Mouse (Mus musculus): ENCODE results near the gene Flywch1. TPM values are rescaled to one million over a fixed set of nuclear protein-coding genes. Genes with fewer than 3 reads are reported as not detected.

Gene Flywch1
- polyA plus RNA-seq, 1 experiment = 43.5 TPM

DNA sequence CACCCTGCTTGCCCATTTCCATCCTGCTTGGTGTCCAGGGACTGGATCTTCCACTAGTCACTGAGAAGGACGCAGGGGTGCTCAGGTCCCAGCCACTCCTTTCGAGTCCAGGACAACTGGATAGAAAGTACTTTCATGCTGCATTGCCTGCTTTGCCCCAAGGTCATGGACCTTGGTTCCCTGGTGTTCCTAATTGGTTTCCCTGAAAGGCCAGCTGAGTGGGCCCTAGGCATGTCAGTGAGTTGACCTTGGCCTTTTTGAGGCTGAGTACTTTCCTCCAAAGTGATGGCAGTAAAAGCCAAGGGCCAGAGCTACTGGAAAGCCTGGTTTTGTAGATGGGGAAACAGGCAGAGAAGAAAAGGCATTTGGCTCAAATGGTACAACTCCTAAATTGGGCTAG, 49.5 kb downstream of the Flywch1 start:
- Histone ChIP-seq H3K4me2 (ENCODE audit: low read depth) (no peak overlapping the region), H3ac (ENCODE audit: control insufficient read depth, insufficient read length) (no peak overlapping the region), H3K79me2 (ENCODE audit: control insufficient read depth, insufficient read depth) (no peaks in the 10 kb centered on the region), H3K4me3 (no peak overlapping the region), H3K27me3 (ENCODE audit: control insufficient read depth, insufficient read depth, insufficient read length) (no peaks in the 10 kb centered on the region), H3K36me3 (ENCODE audit: control insufficient read depth, insufficient read depth) (no peaks in the 10 kb centered on the region)
- TF ChIP-seq MYOD1 (IDR thresholded peaks at IDR 0.05; ENCODE audit: control insufficient read depth in 1 of 3, insufficient read length in 2 of 3, low read depth in 2 of 3) = no peak
- no peak for TF ChIP-seq SRF (IDR thresholded peaks at IDR 0.05; ENCODE audit: control insufficient read depth, insufficient read length, low read depth)
- TF ChIP-seq POLR2AphosphoS2 (IDR thresholded peaks at IDR 0.05; ENCODE audit: insufficient read length, low read depth) = no peak
- no peak for TF ChIP-seq TCF3 (IDR thresholded peaks at IDR 0.05; ENCODE audit: insufficient read length, low read depth)
- TF ChIP-seq CEBPB (IDR thresholded peaks at IDR 0.05; ENCODE audit: insufficient read depth, poor library complexity, severe bottlenecking) = no peak
- TF ChIP-seq USF1 (IDR thresholded peaks at IDR 0.05; ENCODE audit: low read depth) = no peak
- no peak for TF ChIP-seq E2F4 (IDR thresholded peaks at IDR 0.05; ENCODE audit: insufficient read depth)
- no peak for TF ChIP-seq TCF12 (IDR thresholded peaks at IDR 0.05; ENCODE audit: insufficient read depth, poor library complexity, severe bottlenecking)
- no peak for TF ChIP-seq MYOG (IDR thresholded peaks at IDR 0.05; ENCODE audit: control insufficient read depth in 1 of 3, insufficient read depth in 1 of 3, insufficient read length in 2 of 3, low read depth in 2 of 3)

DNA sequence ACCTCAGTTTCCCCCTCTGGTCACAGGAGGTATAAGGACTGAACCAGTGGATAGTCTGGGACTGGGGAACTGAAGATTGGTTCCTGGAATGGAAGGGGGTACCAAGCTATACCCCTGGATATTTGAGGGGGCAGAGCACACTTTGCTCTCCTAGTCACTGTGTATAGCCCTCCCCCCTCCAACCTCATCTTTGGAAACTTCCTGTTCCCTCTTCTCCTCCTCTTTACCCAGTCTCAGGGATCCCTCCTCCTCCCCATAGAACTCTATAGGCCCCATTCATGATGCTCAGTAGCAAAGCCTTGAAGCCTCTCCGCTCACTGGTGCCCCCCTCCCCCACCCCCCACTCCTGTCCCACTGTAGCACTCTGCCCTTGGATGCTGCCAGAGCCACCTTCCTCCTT, 51.9 kb downstream of the Flywch1 start:
- no peak for TF ChIP-seq TCF3 (IDR thresholded peaks at IDR 0.05; ENCODE audit: insufficient read length, low read depth)
- no peak for TF ChIP-seq USF1 (IDR thresholded peaks at IDR 0.05; ENCODE audit: low read depth)
- no peak for TF ChIP-seq MYOD1 (IDR thresholded peaks at IDR 0.05; ENCODE audit: control insufficient read depth in 1 of 3, insufficient read length in 2 of 3, low read depth in 2 of 3)
- no peak for TF ChIP-seq CEBPB (IDR thresholded peaks at IDR 0.05; ENCODE audit: insufficient read depth, poor library complexity, severe bottlenecking)
- no peak for TF ChIP-seq TCF12 (IDR thresholded peaks at IDR 0.05; ENCODE audit: insufficient read depth, poor library complexity, severe bottlenecking)
- TF ChIP-seq MYOG (IDR thresholded peaks at IDR 0.05; ENCODE audit: control insufficient read depth in 1 of 3, insufficient read depth in 1 of 3, insufficient read length in 2 of 3, low read depth in 2 of 3) = no peak
- no peak for TF ChIP-seq REST (IDR thresholded peaks at IDR 0.05; ENCODE audit: insufficient read depth, insufficient read length)
- TF ChIP-seq SRF (IDR thresholded peaks at IDR 0.05; ENCODE audit: control insufficient read depth, insufficient read length, low read depth) = no peak
- no peak for TF ChIP-seq MAX (IDR thresholded peaks at IDR 0.05; ENCODE audit: low read depth)
- no peak for TF ChIP-seq POLR2AphosphoS2 (IDR thresholded peaks at IDR 0.05; ENCODE audit: insufficient read length, low read depth)
- no peak for TF ChIP-seq E2F4 (IDR thresholded peaks at IDR 0.05; ENCODE audit: insufficient read depth)
- TF ChIP-seq POLR2A (IDR thresholded peaks at IDR 0.05; ENCODE audit: insufficient read length, low read depth) = no peak
- Histone ChIP-seq H3ac (ENCODE audit: control insufficient read depth, insufficient read length) (no peak overlapping the region), H3K79me2 (ENCODE audit: control insufficient read depth, insufficient read depth) (no peaks in the 10 kb centered on the region), H3K27me3 (ENCODE audit: control insufficient read depth, insufficient read depth, insufficient read length) (no peaks in the 10 kb centered on the region), H3K4me3 (no peak overlapping the region), H3K36me3 (ENCODE audit: control insufficient read depth, insufficient read depth) (no peaks in the 10 kb centered on the region), H3K4me2 (ENCODE audit: low read depth) (no peak overlapping the region)

DNA sequence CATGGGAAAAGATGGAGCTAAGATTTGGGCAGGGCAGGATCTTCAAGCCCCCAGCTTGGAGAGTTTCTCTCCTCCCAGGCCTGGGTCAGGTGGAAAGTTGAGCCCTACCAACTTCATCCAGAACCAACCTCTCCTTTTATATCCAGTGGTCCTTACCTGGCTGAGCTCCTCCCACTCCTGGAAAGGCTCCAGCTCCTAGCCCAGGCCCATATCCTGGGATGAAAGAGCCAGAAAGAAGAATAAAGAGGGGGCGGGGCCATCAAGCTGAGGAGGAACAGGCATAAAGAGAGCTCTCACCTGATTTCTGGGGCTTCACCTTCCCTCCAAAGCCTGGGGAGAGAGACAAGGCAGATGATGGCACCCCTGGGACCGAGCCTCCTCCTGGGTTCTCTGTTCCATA, 54.4 kb downstream of the Flywch1 start:
- Histone ChIP-seq H3ac (ENCODE audit: control insufficient read depth, insufficient read length) (no peak overlapping the region), H3K27me3 (ENCODE audit: control insufficient read depth, insufficient read depth, insufficient read length) (no peaks in the 10 kb centered on the region)

DNA sequence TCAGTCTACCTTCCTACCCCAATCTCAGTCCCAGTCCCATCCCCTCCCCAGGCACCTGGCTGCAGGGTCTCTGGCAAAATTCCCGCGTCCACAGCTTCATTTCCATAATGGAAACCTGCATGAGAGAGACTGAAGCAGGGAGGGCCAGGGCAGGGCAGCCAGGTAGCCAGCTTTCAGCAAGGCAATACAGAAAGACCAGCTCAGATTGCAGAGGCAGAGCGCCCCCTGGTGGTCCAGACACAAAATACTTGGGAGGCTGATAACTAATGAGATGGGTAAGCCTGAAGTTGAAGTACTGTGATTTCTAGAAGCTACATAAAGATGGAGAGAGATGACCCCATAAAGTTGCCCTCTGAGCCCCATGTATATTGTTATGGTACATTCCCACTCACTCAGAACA, 65.2 kb downstream of the Flywch1 start:
- no peak overlapping the region for H3K4me3 ChIP-seq
- no peak for TF ChIP-seq CEBPB (IDR thresholded peaks at IDR 0.05; ENCODE audit: insufficient read depth, poor library complexity, severe bottlenecking)
- TF ChIP-seq REST (IDR thresholded peaks at IDR 0.05; ENCODE audit: insufficient read depth, insufficient read length) = no peak
- TF ChIP-seq TCF3 (IDR thresholded peaks at IDR 0.05; ENCODE audit: insufficient read length, low read depth) = no peak
- TF ChIP-seq SRF (IDR thresholded peaks at IDR 0.05; ENCODE audit: control insufficient read depth, insufficient read length, low read depth) = no peak
- TF ChIP-seq USF1 (IDR thresholded peaks at IDR 0.05; ENCODE audit: low read depth) = no peak
- no peak for TF ChIP-seq MYOD1 (IDR thresholded peaks at IDR 0.05; ENCODE audit: control insufficient read depth in 1 of 3, insufficient read length in 2 of 3, low read depth in 2 of 3)
- no peak for TF ChIP-seq E2F4 (IDR thresholded peaks at IDR 0.05; ENCODE audit: insufficient read depth)
- TF ChIP-seq POLR2A (IDR thresholded peaks at IDR 0.05; ENCODE audit: insufficient read length, low read depth) = no peak
- TF ChIP-seq POLR2AphosphoS2 (IDR thresholded peaks at IDR 0.05; ENCODE audit: insufficient read length, low read depth) = no peak
- TF ChIP-seq MAX (IDR thresholded peaks at IDR 0.05; ENCODE audit: low read depth) = no peak
- TF ChIP-seq TCF12 (IDR thresholded peaks at IDR 0.05; ENCODE audit: insufficient read depth, poor library complexity, severe bottlenecking) = no peak
- TF ChIP-seq MYOG (IDR thresholded peaks at IDR 0.05; ENCODE audit: control insufficient read depth in 1 of 3, insufficient read depth in 1 of 3, insufficient read length in 2 of 3, low read depth in 2 of 3) = no peak
- H3K4me2 ChIP-seq (ENCODE audit: low read depth) = no peak overlapping the region
- H3ac ChIP-seq (ENCODE audit: control insufficient read depth, insufficient read length) = no peak overlapping the region
- no peaks in the 10 kb centered on the region for H3K36me3 ChIP-seq (ENCODE audit: control insufficient read depth, insufficient read depth)
- no peaks in the 10 kb centered on the region for H3K79me2 ChIP-seq (ENCODE audit: control insufficient read depth, insufficient read depth)
- peaks cover 21% of the 10 kb centered on the region for H3K27me3 ChIP-seq (ENCODE audit: control insufficient read depth, insufficient read depth, insufficient read length)

More for the DNA sequence above, 54.4 kb downstream of the Flywch1 start:
- H3K4me2 ChIP-seq (ENCODE audit: low read depth) = no peak overlapping the region
- H3K79me2 ChIP-seq (ENCODE audit: control insufficient read depth, insufficient read depth) = no peaks in the 10 kb centered on the region
- no peak overlapping the region for H3K4me3 ChIP-seq
- TF ChIP-seq REST (IDR thresholded peaks at IDR 0.05; ENCODE audit: insufficient read depth, insufficient read length) (no peak), MYOD1 (IDR thresholded peaks at IDR 0.05; ENCODE audit: control insufficient read depth in 1 of 3, insufficient read length in 2 of 3, low read depth in 2 of 3) (no peak), SRF (IDR thresholded peaks at IDR 0.05; ENCODE audit: control insufficient read depth, insufficient read length, low read depth) (no peak), POLR2AphosphoS2 (IDR thresholded peaks at IDR 0.05; ENCODE audit: insufficient read length, low read depth) (no peak), E2F4 (IDR thresholded peaks at IDR 0.05; ENCODE audit: insufficient read depth) (no peak), POLR2A (IDR thresholded peaks at IDR 0.05; ENCODE audit: insufficient read length, low read depth) (no peak), MAX (IDR thresholded peaks at IDR 0.05; ENCODE audit: low read depth) (no peak), CEBPB (IDR thresholded peaks at IDR 0.05; ENCODE audit: insufficient read depth, poor library complexity, severe bottlenecking) (no peak), USF1 (IDR thresholded peaks at IDR 0.05; ENCODE audit: low read depth) (no peak), TCF12 (IDR thresholded peaks at IDR 0.05; ENCODE audit: insufficient read depth, poor library complexity, severe bottlenecking) (no peak), TCF3 (IDR thresholded peaks at IDR 0.05; ENCODE audit: insufficient read length, low read depth) (no peak), MYOG (IDR thresholded peaks at IDR 0.05; ENCODE audit: control insufficient read depth in 1 of 3, insufficient read depth in 1 of 3, insufficient read length in 2 of 3, low read depth in 2 of 3) (no peak)
- H3K36me3 ChIP-seq (ENCODE audit: control insufficient read depth, insufficient read depth) = no peaks in the 10 kb centered on the region
